Mouse (Mus musculus): ENCODE results near the gene Slc2a3. TPM values are rescaled to one million over a fixed set of nuclear protein-coding genes. Genes with fewer than 3 reads are reported as not detected.

The Slc2a3 gene
- polyA plus RNA-seq, 1 experiment, result 1.3 TPM

DNA sequence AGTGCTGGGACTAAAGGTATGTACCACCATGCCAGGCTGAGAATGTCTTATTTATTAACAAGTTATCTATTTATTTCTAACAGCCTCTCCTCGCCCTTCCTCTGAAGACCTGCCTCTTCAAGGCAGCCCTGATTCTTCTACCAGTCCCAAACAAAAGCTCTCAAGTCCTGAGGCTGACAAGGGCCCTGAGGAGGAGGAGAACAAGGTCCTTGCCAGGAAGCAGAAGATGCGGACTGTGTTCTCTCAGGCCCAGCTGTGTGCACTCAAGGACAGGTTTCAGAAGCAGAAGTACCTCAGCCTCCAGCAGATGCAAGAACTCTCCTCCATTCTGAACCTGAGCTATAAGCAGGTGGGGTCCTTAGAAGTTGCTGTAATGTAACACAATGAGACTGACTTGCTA is 90.0 kb downstream of the Slc2a3 start:
- H3K4me1 ChIP-seq (ENCODE audit: control insufficient read depth, insufficient read depth, insufficient read length, low read length), result no peaks in the 10 kb centered on the region
- TF ChIP-seq CTCF (IDR thresholded peaks at IDR 0.05; ENCODE audit: extremely low read depth, insufficient read length, insufficient replicate concordance, low read depth, low read length) (no peak), POLR2A (IDR thresholded peaks at IDR 0.05; ENCODE audit: low read depth, low read length) (no peak)

DNA sequence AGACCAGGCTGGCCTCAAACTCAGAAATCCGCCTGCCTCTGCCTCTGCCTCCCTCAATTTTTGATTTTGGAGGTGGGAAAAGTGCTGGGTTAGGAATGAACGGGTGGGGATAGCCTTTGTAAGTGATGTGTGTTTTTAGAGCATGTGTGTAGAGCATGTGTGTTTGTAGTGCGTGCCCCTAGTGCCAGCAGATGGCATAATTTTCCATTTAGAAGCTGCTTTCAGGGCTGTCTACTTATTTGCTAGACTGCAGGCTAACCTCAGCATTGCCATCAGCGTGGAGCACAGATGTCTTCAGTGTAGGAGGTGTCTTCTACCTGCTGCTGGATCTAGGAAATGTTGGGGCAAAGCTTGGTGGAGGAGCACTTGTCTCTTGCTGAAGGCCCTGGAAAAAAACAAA is 92.6 kb downstream of the Slc2a3 start:
- no peak for TF ChIP-seq CTCF (IDR thresholded peaks at IDR 0.05; ENCODE audit: extremely low read depth, insufficient read length, insufficient replicate concordance, low read depth, low read length)
- no peak for TF ChIP-seq POLR2A (IDR thresholded peaks at IDR 0.05; ENCODE audit: low read depth, low read length)
- Histone ChIP-seq H3K36me3 (ENCODE audit: control insufficient read depth, insufficient read depth, low read length) (no peaks in the 10 kb centered on the region), H3K27ac (ENCODE audit: insufficient read depth, low read depth, low read length) (no peak overlapping the region), H3K27me3 (ENCODE audit: control insufficient read depth, insufficient read depth, low read length) (no peaks in the 10 kb centered on the region), H3K4me1 (ENCODE audit: control insufficient read depth, insufficient read depth, insufficient read length, low read length) (no peaks in the 10 kb centered on the region), H3K4me3 (ENCODE audit: low read depth, low read length) (no peak overlapping the region)
- WGBS, result 59% methylated on average over 4 of the region's 4 CpGs

More for the DNA sequence above, 90.0 kb downstream of the Slc2a3 start:
- Histone ChIP-seq H3K36me3 (ENCODE audit: control insufficient read depth, insufficient read depth, low read length) (no peaks in the 10 kb centered on the region), H3K27me3 (ENCODE audit: control insufficient read depth, insufficient read depth, low read length) (no peaks in the 10 kb centered on the region; the same call in 1 of the 2 replicates), H3K27ac (ENCODE audit: insufficient read depth, low read depth, low read length) (no peak overlapping the region), H3K4me3 (ENCODE audit: low read depth, low read length) (no peak overlapping the region)
- 60% methylated on average over 2 of the region's 2 CpGs for WGBS

GRCm38 (mm10) chr6:122707036-122707800 is 94.2 kb downstream of the Slc2a3 start, which contains the start of gene Nanog:
Gene Nanog (plus strand): TSS chr6:122707489.
- TF ChIP-seq CTCF (IDR thresholded peaks at IDR 0.05; ENCODE audit: extremely low read depth, insufficient read length, insufficient replicate concordance, low read depth, low read length), result no peak
- TF ChIP-seq POLR2A (IDR thresholded peaks at IDR 0.05; ENCODE audit: low read depth, low read length), result no peak
- Histone ChIP-seq H3K4me3 (ENCODE audit: low read depth, low read length) (no peak within 1 kb of the TSS), H3K4me1 (ENCODE audit: control insufficient read depth, insufficient read depth, insufficient read length, low read length) (no peaks in the 10 kb centered on the region), H3K27ac (ENCODE audit: insufficient read depth, low read depth, low read length) (no peak within 1 kb of the TSS), H3K36me3 (ENCODE audit: control insufficient read depth, insufficient read depth, low read length) (no peaks in the 10 kb centered on the region), H3K27me3 (ENCODE audit: control insufficient read depth, insufficient read depth, low read length) (no peaks in the 10 kb centered on the region)
- 41% methylated on average over 12 of the region's 12 CpGs for WGBS

DNA sequence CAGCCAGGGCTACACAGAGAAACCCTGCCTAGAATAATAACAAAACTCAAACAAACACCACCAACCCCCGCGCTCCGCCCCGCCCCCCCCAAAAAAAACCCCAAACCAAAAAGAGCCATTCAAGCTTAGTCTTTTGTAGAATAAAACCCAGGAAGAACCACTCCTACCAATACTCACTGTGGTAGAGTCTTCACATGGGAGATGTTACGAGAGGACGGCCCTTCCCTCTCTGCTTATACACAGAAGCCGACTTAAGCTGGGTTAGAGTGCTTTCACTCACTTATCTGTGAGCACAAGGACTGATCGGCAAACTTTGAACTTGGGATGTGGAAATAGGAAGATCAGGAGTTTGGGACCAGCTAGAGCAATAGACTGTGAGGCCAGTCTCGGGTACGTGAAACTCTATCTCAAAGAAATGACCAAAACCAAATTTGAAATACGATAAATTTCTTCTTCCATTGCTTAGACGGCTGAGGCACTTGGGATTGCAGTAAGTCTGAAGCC is 95.1 kb downstream of the Slc2a3 start:
- Histone ChIP-seq H3K36me3 (ENCODE audit: control insufficient read depth, insufficient read depth, low read length) (no peaks in the 10 kb centered on the region), H3K4me1 (ENCODE audit: control insufficient read depth, insufficient read depth, insufficient read length, low read length) (no peaks in the 10 kb centered on the region), H3K27ac (ENCODE audit: insufficient read depth, low read depth, low read length) (no peak overlapping the region), H3K27me3 (ENCODE audit: control insufficient read depth, insufficient read depth, low read length) (no peaks in the 10 kb centered on the region), H3K4me3 (ENCODE audit: low read depth, low read length) (no peak overlapping the region)
- 61% methylated on average over 12 of the region's 12 CpGs for WGBS
- TF ChIP-seq POLR2A (IDR thresholded peaks at IDR 0.05; ENCODE audit: low read depth, low read length) (no peak), CTCF (IDR thresholded peaks at IDR 0.05; ENCODE audit: extremely low read depth, insufficient read length, insufficient replicate concordance, low read depth, low read length) (no peak)

DNA sequence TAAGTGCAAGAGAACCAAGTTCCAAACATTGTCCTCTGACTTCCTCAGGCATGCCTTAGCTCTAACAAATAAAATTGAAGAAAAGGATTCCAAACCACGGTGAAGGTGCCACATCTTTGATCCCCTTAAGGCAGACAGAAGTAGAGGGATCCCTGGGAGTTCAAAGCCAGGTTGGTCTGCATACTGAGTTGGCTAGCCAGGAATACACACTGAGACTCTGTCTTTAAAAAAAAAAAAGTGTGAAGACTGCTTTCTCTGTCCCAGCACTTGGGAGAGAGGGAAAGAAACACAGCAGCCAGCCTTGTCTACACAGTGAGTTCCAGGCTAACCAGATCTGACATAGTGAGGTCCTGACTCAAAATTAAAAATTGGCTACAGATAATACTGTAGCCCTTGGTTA is 97.7 kb downstream of the Slc2a3 start:
- H3K4me1 ChIP-seq (ENCODE audit: control insufficient read depth, insufficient read depth, insufficient read length, low read length), result no peaks in the 10 kb centered on the region
- TF ChIP-seq CTCF (IDR thresholded peaks at IDR 0.05; ENCODE audit: extremely low read depth, insufficient read length, insufficient replicate concordance, low read depth, low read length) (no peak), POLR2A (IDR thresholded peaks at IDR 0.05; ENCODE audit: low read depth, low read length) (no peak)

DNA sequence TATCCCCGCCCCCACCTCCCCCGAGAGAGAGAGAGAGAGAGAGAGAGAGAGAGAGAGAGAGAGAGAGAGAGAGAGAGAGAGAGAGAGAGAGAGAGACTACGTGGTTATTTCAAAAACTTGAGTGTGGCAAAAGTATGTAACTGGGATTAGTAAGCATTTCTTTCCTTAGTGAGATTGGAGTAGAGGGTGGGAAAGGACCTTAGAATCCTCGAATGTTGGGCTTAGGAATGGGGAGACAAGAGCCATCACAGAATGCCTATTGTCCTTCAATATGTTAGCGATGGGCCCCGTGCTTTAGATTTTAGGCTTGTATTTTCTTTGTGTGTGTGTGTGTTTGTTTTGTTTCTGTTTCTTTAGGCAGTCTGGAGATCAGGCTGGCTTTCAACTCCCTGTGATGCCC is 98.2 kb downstream of the Slc2a3 start:
- H3K4me3 ChIP-seq (ENCODE audit: low read depth, low read length), result no peak overlapping the region
- no peaks in the 10 kb centered on the region for H3K4me1 ChIP-seq (ENCODE audit: control insufficient read depth, insufficient read depth, insufficient read length, low read length)
- no peaks in the 10 kb centered on the region for H3K36me3 ChIP-seq (ENCODE audit: control insufficient read depth, insufficient read depth, low read length)
- 45% methylated on average over 6 of the region's 6 CpGs for whole genome bisulfite sequencing
- TF ChIP-seq POLR2A (IDR thresholded peaks at IDR 0.05; ENCODE audit: low read depth, low read length) (no peak), CTCF (IDR thresholded peaks at IDR 0.05; ENCODE audit: extremely low read depth, insufficient read length, insufficient replicate concordance, low read depth, low read length) (no peak)
- no peaks in the 10 kb centered on the region for H3K27me3 ChIP-seq (ENCODE audit: control insufficient read depth, insufficient read depth, low read length)
- H3K27ac ChIP-seq (ENCODE audit: insufficient read depth, low read depth, low read length), result no peak overlapping the region

More for the DNA sequence above, 97.7 kb downstream of the Slc2a3 start:
- no peaks in the 10 kb centered on the region for H3K36me3 ChIP-seq (ENCODE audit: control insufficient read depth, insufficient read depth, low read length)
- no peak overlapping the region for H3K4me3 ChIP-seq (ENCODE audit: low read depth, low read length)
- H3K27me3 ChIP-seq (ENCODE audit: control insufficient read depth, insufficient read depth, low read length), result no peaks in the 10 kb centered on the region
- 54% methylated on average over 1 of the region's 1 CpGs for WGBS
- no peak overlapping the region for H3K27ac ChIP-seq (ENCODE audit: insufficient read depth, low read depth, low read length)

GRCm38 (mm10) chr6:122702480-122703124 is 98.8 kb downstream of the Slc2a3 start:
- 27% methylated on average over 20 of the region's 20 CpGs for WGBS
- H3K36me3 ChIP-seq (ENCODE audit: control insufficient read depth, insufficient read depth, low read length), result no peaks in the 10 kb centered on the region
- H3K4me3 ChIP-seq (ENCODE audit: low read depth, low read length), result 0 out of 2 replicates have a peak overlapping the region, but pooled peaks have one; percentile 2
- no peak overlapping the region for H3K27ac ChIP-seq (ENCODE audit: insufficient read depth, low read depth, low read length)
- H3K27me3 ChIP-seq (ENCODE audit: control insufficient read depth, insufficient read depth, low read length), result no peaks in the 10 kb centered on the region
- TF ChIP-seq CTCF (IDR thresholded peaks at IDR 0.05; ENCODE audit: extremely low read depth, insufficient read length, insufficient replicate concordance, low read depth, low read length) (no peak), POLR2A (IDR thresholded peaks at IDR 0.05; ENCODE audit: low read depth, low read length) (no peak)
- H3K4me1 ChIP-seq (ENCODE audit: control insufficient read depth, insufficient read depth, insufficient read length, low read length), result no peaks in the 10 kb centered on the region

Measured in small intestine, adult 2 months (tissue).